Mouse (Mus musculus) C2C12 (cell line): ENCODE measurements around the gene Gm11627. TPM values are rescaled to one million over a fixed set of nuclear protein-coding genes. Genes with fewer than 3 reads are reported as not detected.

Experiments used
- H3K27me3 ChIP-seq: one replicate; pipeline ENCODE4 v1.6.1; 2011; ENCODE audit not compliant: control insufficient read depth, insufficient read depth, insufficient read length
- H3K36me3 ChIP-seq: one replicate; pipeline ENCODE4 v1.6.1; 2011; ENCODE audit not compliant: control insufficient read depth, insufficient read depth
- H3K4me3 ChIP-seq: one replicate; pipeline ENCODE4 v1.5.1; 2011; ENCODE audit warnings: mild to moderate bottlenecking, control low read depth; ENCODE audit not compliant: poor library complexity, insufficient read depth, severe bottlenecking
- H3K79me2 ChIP-seq: one replicate; pipeline ENCODE4 v1.6.1; 2011; ENCODE audit not compliant: control insufficient read depth, insufficient read depth
- H3K79me3 ChIP-seq: one replicate; pipeline ENCODE4 v1.6.1; 2011; ENCODE audit warnings: low read depth, control low read depth
- H3ac ChIP-seq: one replicate; pipeline ENCODE3; 2011; ENCODE audit warnings: low read depth; ENCODE audit not compliant: control insufficient read depth, insufficient read length
- CEBPB ChIP-seq: IDR thresholded peaks from one replicate; pipeline ENCODE4 v1.6.1; 2011; ENCODE audit warnings: low read depth, mild to moderate bottlenecking, control low read depth, moderate library complexity
- CTCF ChIP-seq: IDR thresholded peaks from one replicate; pipeline ENCODE4 v1.5.1; 2011; ENCODE audit not compliant: control insufficient read depth, insufficient read depth, insufficient read length
- FOSL1 ChIP-seq: IDR thresholded peaks from one replicate; pipeline ENCODE4 v1.8.0; 2011; ENCODE audit warnings: mild to moderate bottlenecking, low read length; ENCODE audit not compliant: poor library complexity, insufficient read depth, severe bottlenecking
- MAX ChIP-seq: IDR thresholded peaks from one replicate; pipeline ENCODE4 v1.6.1; 2011; ENCODE audit warnings: mild to moderate bottlenecking, control low read depth
- MYOD1 ChIP-seq: IDR thresholded peaks from one replicate; pipeline ENCODE4 v1.6.1; 2011; ENCODE audit warnings: low read depth; ENCODE audit not compliant: control insufficient read depth, insufficient read length
- MYOG ChIP-seq: IDR thresholded peaks from one replicate; pipeline ENCODE4 v1.6.1; 2011; ENCODE audit not compliant: control insufficient read depth, insufficient read length; ENCODE audit errors: extremely low read depth
- USF1 ChIP-seq: IDR thresholded peaks from one replicate; pipeline ENCODE4 v1.6.1; 2011; ENCODE audit warnings: low read depth, mild to moderate bottlenecking, control low read depth, moderate library complexity
- polyA plus RNA-seq: library from polyadenylated mRNA; unstranded; fragments of >200 nt; fragmentation: generic; extraction: Trizol; gene quantifications from one replicate; pipeline ENCODE4 v1.2.1, GENCODE M21; 2012; ENCODE audit warnings: missing spikeins

The Gm11627 gene
- polyA plus RNA-seq, 1 experiment = 0.26 TPM

DNA sequence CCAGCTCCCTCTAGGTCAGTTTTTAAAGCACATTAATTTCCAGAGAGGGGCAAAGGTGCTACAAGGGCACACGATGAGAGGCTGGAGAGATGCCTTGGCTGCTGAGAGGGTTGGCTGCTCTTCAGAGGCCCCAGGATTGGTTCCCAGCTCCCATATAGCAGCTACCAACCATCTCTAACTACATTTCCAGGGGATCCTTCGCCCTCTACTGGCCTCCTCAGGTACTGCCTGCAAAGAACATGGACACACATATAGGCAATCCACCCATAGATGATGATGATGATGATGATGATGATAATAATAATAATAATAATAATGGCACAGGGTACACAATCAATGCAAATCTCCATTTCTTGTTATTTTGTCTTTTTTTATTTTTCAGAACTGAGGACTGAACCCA is 40.2 kb upstream of the Gm11627 start:
- Histone ChIP-seq H3ac (no peak overlapping the region), H3K79me2 (no peaks in the 10 kb centered on the region), H3K4me3 (no peak overlapping the region), H3K27me3 (no peaks in the 10 kb centered on the region), H3K36me3 (no peaks in the 10 kb centered on the region), H3K79me3 (no peaks in the 10 kb centered on the region)
- TF ChIP-seq MYOD1 (no peak), MAX (no peak), USF1 (no peak), CEBPB (no peak), MYOG (no peak), FOSL1 (no peak), CTCF (no peak)

DNA sequence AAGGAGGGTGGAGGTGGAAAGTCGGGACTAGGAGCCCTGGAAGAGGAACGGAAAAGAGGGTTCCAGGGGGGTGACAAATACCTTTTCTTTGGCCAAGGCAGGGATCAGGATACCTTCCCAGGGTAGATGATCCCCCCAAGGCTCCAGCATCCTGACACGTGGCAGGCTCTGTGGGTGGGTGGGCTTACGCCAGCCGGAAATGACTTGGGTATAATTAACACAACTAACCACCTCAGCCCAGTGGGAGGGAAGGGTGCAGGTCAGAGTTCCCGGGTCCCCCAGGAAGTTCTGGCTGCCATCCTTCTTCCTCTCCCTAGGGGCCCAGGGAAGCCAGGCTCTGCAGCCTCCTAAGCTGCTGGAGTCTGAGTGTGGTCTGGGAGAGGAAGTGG is 32.0 kb upstream of the Gm11627 start:
- peaks cover 3% of the 10 kb centered on the region for H3K79me3 ChIP-seq
- H3K36me3 ChIP-seq = peaks cover 7% of the 10 kb centered on the region
- peaks cover 11% of the 10 kb centered on the region for H3K79me2 ChIP-seq
- no peaks in the 10 kb centered on the region for H3K27me3 ChIP-seq
- TF ChIP-seq MYOD1 = no peak
- H3K4me3 ChIP-seq = no peak overlapping the region
- no peak overlapping the region for H3ac ChIP-seq

DNA sequence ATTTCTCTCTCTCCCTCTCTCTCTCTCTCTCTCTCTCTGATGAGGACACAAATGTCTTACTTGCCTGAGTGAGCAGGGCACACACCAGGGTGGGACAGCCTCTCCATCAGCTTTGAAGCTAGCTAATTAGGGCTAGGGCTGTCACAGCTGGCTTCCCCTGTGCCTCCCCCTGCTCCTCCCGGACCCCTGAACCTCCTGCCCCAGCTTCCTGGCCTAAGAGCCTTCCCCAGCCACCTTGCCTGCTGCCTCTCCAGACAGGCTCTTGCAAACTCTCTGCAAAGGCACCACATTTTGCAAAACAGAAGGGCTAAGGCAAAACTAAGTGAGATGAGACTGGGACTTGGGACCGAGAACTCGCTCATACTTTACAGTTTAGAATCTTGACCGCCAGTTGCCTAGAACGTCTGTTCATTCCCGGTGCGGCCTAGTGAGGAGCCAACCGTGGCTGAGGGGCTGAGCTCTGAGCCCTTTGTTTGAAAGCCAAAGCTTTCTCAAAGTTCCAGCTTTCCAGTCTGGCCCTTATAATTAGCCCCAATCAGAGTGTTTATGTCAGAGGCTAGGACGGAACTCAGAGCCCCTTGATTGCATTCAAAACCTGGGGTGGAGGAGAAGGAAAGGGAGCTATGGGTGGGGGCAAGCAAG is 31.5 kb upstream of the Gm11627 start:
- Histone ChIP-seq H3K4me3 (no peak overlapping the region), H3K79me2 (peaks cover 16% of the 10 kb centered on the region), H3K27me3 (no peaks in the 10 kb centered on the region), H3K79me3 (peaks cover 9% of the 10 kb centered on the region), H3K36me3 (peaks cover 12% of the 10 kb centered on the region), H3ac (no peak overlapping the region)
- no peak for TF ChIP-seq CTCF
- no peak for TF ChIP-seq MYOD1
- TF ChIP-seq USF1 = no peak
- TF ChIP-seq CEBPB = no peak
- no peak for TF ChIP-seq MAX
- TF ChIP-seq MYOG = no peak
- TF ChIP-seq FOSL1 = no peak

DNA sequence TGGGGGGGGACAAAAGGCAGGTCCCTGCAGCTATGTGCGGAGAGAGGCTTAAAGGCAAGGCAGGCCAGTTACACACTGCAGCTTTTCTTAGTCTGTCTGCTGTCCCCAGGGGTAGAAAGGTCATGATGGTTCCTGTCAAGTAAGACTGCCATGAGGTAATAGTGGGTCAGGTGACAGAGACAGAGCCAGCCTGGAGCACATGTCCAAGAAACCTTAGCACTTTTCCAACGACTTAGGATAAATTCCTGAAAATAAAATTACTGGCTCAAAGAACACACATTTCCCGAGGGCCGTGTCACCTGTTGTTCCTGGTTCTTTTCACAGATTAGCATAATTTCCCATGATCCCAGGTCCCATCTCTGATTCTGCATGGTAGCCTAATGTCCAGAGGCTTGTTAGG is 31.0 kb upstream of the Gm11627 start:
- no peak overlapping the region for H3K4me3 ChIP-seq
- peaks cover 14% of the 10 kb centered on the region for H3K79me3 ChIP-seq
- no peak for TF ChIP-seq MAX
- TF ChIP-seq MYOD1 = no peak
- TF ChIP-seq FOSL1 = no peak
- TF ChIP-seq USF1 = no peak
- peaks cover 18% of the 10 kb centered on the region for H3K36me3 ChIP-seq
- no peaks in the 10 kb centered on the region for H3K27me3 ChIP-seq
- no peak overlapping the region for H3ac ChIP-seq
- H3K79me2 ChIP-seq = peaks cover 21% of the 10 kb centered on the region

DNA sequence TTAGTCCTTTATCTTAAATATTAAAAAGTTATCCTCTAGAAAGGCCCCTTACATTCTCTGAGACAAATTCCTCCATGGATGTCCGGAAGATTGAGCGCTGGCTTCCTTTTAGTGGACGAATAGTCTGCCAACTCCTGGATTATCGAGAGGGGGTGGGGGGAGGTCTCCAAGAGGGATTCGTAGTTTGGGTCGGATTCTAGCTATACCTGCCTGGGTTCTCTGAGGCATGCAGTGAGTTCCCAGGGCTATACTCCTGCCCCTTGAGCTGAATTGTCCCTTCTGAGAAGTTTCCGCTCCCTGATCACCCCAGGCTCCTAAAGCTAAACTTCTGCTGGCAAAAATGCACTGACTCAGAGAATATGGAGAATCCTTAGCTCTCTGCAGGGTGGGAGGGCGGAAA is 30.2 kb upstream of the Gm11627 start:
- H3K79me2 ChIP-seq = peaks cover 29% of the 10 kb centered on the region
- peaks cover 18% of the 10 kb centered on the region for H3K36me3 ChIP-seq
- TF ChIP-seq MYOG = no peak
- TF ChIP-seq CTCF = no peak
- TF ChIP-seq MYOD1 = no peak
- TF ChIP-seq FOSL1 = no peak
- no peak for TF ChIP-seq USF1
- TF ChIP-seq CEBPB = no peak
- TF ChIP-seq MAX = no peak
- peaks cover 17% of the 10 kb centered on the region for H3K79me3 ChIP-seq
- H3K4me3 ChIP-seq = no peak overlapping the region
- no peak overlapping the region for H3ac ChIP-seq
- H3K27me3 ChIP-seq = no peaks in the 10 kb centered on the region

DNA sequence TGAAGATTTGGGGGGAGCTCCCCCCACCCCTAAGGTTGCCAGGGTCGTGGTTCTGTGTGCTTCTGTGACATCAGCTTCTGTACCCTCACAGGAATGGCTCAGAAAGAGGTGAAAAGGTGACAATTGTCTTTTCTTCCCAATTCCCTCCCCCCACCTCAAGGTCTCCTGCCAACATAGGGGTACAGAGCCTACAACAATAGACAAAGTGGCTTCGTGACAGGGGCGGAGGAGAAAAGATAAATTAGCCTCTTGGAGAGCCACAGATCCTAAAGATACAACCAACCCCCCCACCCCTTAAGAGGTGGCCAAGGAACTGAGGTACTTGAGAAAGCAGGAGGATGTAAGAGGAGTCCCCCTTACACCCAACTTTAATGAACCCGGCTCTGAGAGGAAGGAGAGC is 29.4 kb upstream of the Gm11627 start:
- H3K27me3 ChIP-seq = no peaks in the 10 kb centered on the region
- TF ChIP-seq CEBPB (no peak), MYOD1 (no peak), USF1 (no peak), MAX (no peak), CTCF (no peak)
- no peak overlapping the region for H3ac ChIP-seq
- H3K79me2 ChIP-seq = peaks cover 30% of the 10 kb centered on the region
- peaks cover 17% of the 10 kb centered on the region for H3K79me3 ChIP-seq
- peaks cover 18% of the 10 kb centered on the region for H3K36me3 ChIP-seq
- no peak overlapping the region for H3K4me3 ChIP-seq
